Mouse (Mus musculus): ENCODE results near the gene Efna4. TPM values are rescaled to one million over a fixed set of nuclear protein-coding genes. Genes with fewer than 3 reads are reported as not detected.

Efna4 gene
- polyA plus RNA-seq (2012; rRNA removed), result 36.4 and 44.7 TPM in 2 replicates

DNA sequence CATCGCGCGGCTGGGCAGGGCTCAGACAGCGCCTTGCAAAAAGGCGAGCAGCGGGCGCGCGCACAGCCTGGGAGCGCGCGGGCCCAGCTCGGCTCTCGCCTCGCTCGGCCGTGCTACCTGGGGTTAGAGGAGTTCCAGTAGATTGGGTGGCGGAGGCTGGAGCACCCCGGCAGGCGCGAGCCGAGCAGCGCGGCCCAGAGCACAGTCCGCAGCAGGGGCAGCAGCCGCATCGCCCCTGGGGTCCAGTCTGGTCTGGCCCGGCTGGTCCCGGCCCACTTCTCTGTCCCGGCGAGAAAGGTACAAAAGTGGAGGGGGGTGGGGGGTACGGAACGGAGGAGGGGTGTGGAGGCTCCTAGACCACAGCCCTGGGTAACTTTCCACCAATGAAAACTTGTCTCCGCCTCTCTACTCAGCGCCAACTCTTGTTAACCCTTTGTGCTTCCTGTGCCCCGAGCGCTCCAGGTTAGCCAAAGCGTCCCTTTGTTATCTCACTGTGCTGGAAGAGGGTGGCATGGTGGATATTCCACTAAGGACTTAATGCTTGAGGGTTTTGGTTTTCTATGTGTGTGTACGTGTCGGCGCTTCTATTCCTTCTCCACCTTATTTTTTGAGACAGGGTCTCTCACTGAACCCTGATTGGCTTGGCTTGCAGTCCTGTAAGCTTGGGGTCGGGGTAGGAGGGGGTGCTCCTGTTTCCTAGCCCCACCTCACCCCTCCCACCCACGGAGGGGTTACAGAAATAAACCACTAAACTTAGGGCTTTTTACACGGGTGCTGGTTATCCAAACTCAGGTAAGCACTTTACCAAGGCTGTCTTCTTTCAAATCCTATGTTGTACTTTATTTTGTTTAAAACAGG, at the start of gene Efna4:
TSS of gene Efna4 (minus strand) at position 308 of the 858 bp plus-strand sequence.

GRCm38 (mm10) chr3:89365153-89365485, 27.3 kb upstream of the Efna4 start, which contains the start of gene Dcst1:
TSS of gene Dcst1 (minus strand) at chr3:89365253.

DNA sequence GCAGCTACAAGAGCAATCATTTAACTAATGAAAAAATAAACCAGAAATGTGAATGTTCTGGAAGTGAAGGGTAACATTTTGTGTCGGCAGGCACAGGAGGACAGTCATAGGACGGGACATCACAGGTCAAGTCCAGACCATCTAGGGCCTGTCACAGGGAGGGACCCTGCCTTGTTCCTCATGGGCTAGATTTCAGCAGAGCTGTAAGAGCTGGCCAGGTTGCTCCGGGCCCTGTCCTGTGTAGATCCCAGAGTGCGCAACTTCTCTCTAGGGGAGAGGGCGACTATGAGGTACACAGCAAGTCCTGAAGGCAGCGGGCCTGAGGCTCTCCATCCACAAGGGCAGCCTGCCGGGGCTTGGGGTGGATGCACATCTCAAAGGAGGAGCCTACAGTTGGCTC, 23.8 kb upstream of the Efna4 start, which contains the start of gene Dcst2:
TSS of gene Dcst2 (plus strand) at position 301 of the 400 bp plus-strand sequence.

GRCm38 (mm10) chr3:89349869-89350501, 12.2 kb upstream of the Efna4 start, which contains the start of gene Adam15:
TSS of gene Adam15 (minus strand) at chr3:89349996.

DNA sequence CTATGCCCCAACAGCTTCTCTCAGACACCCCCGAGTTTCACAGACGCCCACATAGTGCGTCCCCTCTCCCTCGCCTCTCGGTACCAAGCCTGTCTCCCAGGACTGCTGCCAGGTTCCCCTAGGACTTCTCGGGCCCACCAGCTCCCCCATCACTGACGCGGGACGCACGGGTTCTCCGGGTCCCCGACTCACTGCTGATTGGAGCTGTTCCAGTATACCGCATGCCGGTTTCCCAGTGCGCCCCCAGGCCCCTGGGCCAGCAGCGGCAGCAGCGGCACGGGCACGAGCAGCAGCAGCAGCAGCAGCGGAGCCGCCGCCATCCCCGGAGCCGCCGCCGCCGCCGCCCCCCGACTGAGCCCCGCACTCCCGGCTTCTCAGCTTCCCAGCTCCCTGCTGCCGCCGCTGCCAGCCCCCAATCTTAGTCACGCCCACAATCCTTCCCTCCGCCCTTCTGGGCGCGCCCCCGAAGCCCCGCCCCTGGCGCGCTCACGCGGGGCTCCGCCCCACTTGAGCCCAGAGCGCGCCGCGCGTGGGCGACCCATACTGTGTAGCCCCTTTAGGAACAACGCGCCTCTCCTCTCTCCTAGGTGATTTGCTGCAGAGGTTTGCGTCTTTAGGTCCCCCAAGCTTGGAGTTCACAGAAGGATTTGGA, 15.2 kb downstream of the Efna4 start, which contains the start of gene Efna3:
TSS of gene Efna3 (minus strand) at position 452 of the 652 bp plus-strand sequence.

Other genes starting within 250 kb of the Efna4 start
- gene Rusc1, start 244.7 kb downstream of the Efna4 start, polyA plus RNA-seq (2012; rRNA removed), result 36.2 and 37.3 TPM in 2 replicates
- gene Gm43738, start 236.9 kb downstream of the Efna4 start, polyA plus RNA-seq (2012; rRNA removed), result not detected in 2 replicates
- gene Fdps, start 236.1 kb downstream of the Efna4 start, polyA plus RNA-seq (2012; rRNA removed), result 139 and 176 TPM in 2 replicates
- 2.0 and 8.7 TPM in 2 replicates for gene Pklr, start 201.9 kb downstream of the Efna4 start, polyA plus RNA-seq (2012; rRNA removed)
- 9.1 and 13.9 TPM in 2 replicates for gene Hcn3, start 177.8 kb downstream of the Efna4 start, polyA plus RNA-seq (2012; rRNA removed)
- 89.7 and 99.3 TPM in 2 replicates for gene Clk2, start 173.2 kb downstream of the Efna4 start, polyA plus RNA-seq (2012; rRNA removed)
- 154 and 183 TPM in 2 replicates for gene Scamp3, start 160.6 kb downstream of the Efna4 start, polyA plus RNA-seq (2012; rRNA removed)
- 63.7 and 65.9 TPM in 2 replicates for gene Fam189b, start 154.9 kb downstream of the Efna4 start, polyA plus RNA-seq (2012; rRNA removed)
- gene Gba, start 135.1 kb downstream of the Efna4 start, polyA plus RNA-seq (2012; rRNA removed), result 61.5 and 89.3 TPM in 2 replicates
- gene Thbs3, start 122.8 kb downstream of the Efna4 start, polyA plus RNA-seq (2012; rRNA removed), result 59.8 and 60.5 TPM in 2 replicates
- 229 and 256 TPM in 2 replicates for gene Mtx1, start 110.9 kb downstream of the Efna4 start, polyA plus RNA-seq (2012; rRNA removed)
- gene Muc1, start 109.0 kb downstream of the Efna4 start, polyA plus RNA-seq (2012; rRNA removed), result 16.1 and 33.4 TPM in 2 replicates
- 267 and 351 TPM in 2 replicates for gene Krtcap2, start 92.1 kb downstream of the Efna4 start, polyA plus RNA-seq (2012; rRNA removed)
- gene Trim46, start 91.7 kb downstream of the Efna4 start, polyA plus RNA-seq (2012; rRNA removed), result 16.5 and 20.5 TPM in 2 replicates
- gene Dpm3, start 78.7 kb downstream of the Efna4 start, polyA plus RNA-seq (2012; rRNA removed), result 503 and 662 TPM in 2 replicates
- gene Slc50a1, start 67.5 kb downstream of the Efna4 start, polyA plus RNA-seq (2012; rRNA removed), result 203 and 215 TPM in 2 replicates
- 43.0 and 48.2 TPM in 2 replicates for gene Efna1, start 56.9 kb downstream of the Efna4 start, polyA plus RNA-seq (2012; rRNA removed)
- 1.9 and 5.0 TPM in 2 replicates for gene Efna3, start 15.1 kb downstream of the Efna4 start, polyA plus RNA-seq (2012; rRNA removed)
- 179 and 187 TPM in 2 replicates for gene Adam15, start 12.0 kb upstream of the Efna4 start, polyA plus RNA-seq (2012; rRNA removed)
- gene Dcst2, start 23.9 kb upstream of the Efna4 start, polyA plus RNA-seq (2012; rRNA removed), result 0.23 and 0.62 TPM in 2 replicates
- gene Dcst1, start 27.2 kb upstream of the Efna4 start, polyA plus RNA-seq (2012; rRNA removed), result 0.30 and 0.32 TPM in 2 replicates
- 68.2 and 77.9 TPM in 2 replicates for gene Zbtb7b, start 56.7 kb upstream of the Efna4 start, polyA plus RNA-seq (2012; rRNA removed)
- gene Lenep, start 64.8 kb upstream of the Efna4 start, polyA plus RNA-seq (2012; rRNA removed), result 2.0 TPM in 1 of 2 replicates, not detected in the other
- gene Flad1, start 73.8 kb upstream of the Efna4 start, polyA plus RNA-seq (2012; rRNA removed), result 34.7 and 49.3 TPM in 2 replicates
- gene Cks1b, start 80.4 kb upstream of the Efna4 start, polyA plus RNA-seq (2012; rRNA removed), result 40.3 and 61.0 TPM in 2 replicates
- 116 and 134 TPM in 2 replicates for gene Shc1, start 80.4 kb upstream of the Efna4 start, polyA plus RNA-seq (2012; rRNA removed)
- gene Pygo2, start 92.2 kb upstream of the Efna4 start, polyA plus RNA-seq (2012; rRNA removed), result 179 and 285 TPM in 2 replicates
- 80.0 and 83.8 TPM in 2 replicates for gene Pbxip1, start 98.7 kb upstream of the Efna4 start, polyA plus RNA-seq (2012; rRNA removed)
- gene Pmvk, start 116.5 kb upstream of the Efna4 start, polyA plus RNA-seq (2012; rRNA removed), result 17.7 and 21.3 TPM in 2 replicates
- gene Kcnn3, start 182.1 kb upstream of the Efna4 start, polyA plus RNA-seq (2012; rRNA removed), result 8.1 and 8.4 TPM in 2 replicates